Mouse (Mus musculus) layer of hippocampus, postnatal 36 days (tissue): Measurements from ENCODE around the gene Atf2. TPM values are rescaled to one million over a fixed set of nuclear protein-coding genes. Genes with fewer than 3 reads are reported as not detected.

ENCODE experiments used
- DNase-seq, 2 experiments: peaks; one replicate each; pipeline ENCODE4 v3.0.0; 2022
- total RNA-seq, 2 experiments: library from RNA; stranded (reverse); gene quantifications; 2 replicates each; pipeline ENCODE4 v1.2.3; 2021

Gene Atf2
- total RNA-seq, 2 experiments from 2014 or later = 144 to 146 TPM

- peak; percentile 77 to 82 for DNase-seq
Observed at GRCm38 (mm10) chr2:73774786-73775682, 117.4 kb downstream of the Atf2 start, which contains the start of gene Chn1. TSS of gene Chn1 (minus strand) at chr2:73775346.

- no peak for DNase-seq
Observed at GRCm38 (mm10) chr2:73772945-73773344, 119.5 kb downstream of the Atf2 start.

GRCm38 (mm10) chr2:73768669-73769068 is 123.8 kb downstream of the Atf2 start:
- no peak for DNase-seq

Other genes starting within 250 kb of the Atf2 start
- 1,000 to 10,000 TPM; 1,726 to 1,746 TPM for gene Chn1, start 117.3 kb downstream of the Atf2 start, total RNA-seq
- gene Atp5g3, start 18.7 kb upstream of the Atf2 start, total RNA-seq = 100 to 1,000 TPM; 515 to 558 TPM